Mouse (Mus musculus): ENCODE data around the gene Lgr4. TPM values are rescaled to one million over a fixed set of nuclear protein-coding genes. Genes with fewer than 3 reads are reported as not detected.

Lgr4 gene
- polyA plus RNA-seq, 1 experiment from 2014 or later, result 8.0 TPM

DNA sequence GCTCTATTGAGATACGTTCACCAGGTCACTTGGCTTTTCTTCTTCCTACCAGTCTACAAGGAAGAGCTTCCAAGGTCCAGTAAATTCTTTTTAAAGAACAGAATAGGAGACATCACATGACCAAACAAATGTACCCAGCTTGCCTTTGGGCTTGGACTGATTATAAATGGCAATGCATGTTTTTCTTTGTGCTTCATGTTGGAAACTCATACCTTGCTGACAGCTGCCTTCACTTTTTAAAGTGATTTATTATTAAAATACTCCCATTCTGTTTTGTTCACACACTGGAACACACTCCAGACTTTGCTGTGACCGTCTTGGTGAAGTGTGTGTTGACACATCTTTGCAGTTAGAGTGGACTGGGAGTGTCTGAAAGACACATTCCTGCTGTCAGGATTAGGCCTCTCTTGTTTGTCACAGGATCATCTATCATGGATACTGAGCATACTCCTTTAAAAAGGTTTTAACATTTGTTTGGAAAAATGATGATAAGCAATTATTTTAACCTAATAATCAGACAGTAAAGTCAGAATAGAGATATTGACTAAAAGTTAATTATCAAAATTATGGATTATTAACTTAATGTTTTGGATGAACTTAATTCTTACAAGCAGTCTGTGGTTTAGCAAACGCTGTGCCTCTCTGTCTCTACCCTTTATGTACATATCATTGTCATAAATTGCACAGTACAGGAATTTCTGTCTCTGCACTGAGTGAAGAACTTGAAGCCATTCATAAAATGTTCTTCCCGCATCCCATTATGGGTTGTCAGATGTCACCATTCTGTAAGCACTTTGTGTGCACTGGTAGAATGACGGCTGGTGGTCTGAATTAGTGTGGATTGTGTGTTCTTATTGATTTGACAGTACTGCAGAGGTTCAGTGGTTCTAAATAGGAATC is 125.7 kb downstream of the Lgr4 start:
- no peaks in the 10 kb centered on the region for H3K27me3 ChIP-seq
- WGBS, result 62% methylated on average over 5 of the region's 5 CpGs
- H3K27ac ChIP-seq (replicated peaks), result no peak overlapping the region
- no peak for ATAC-seq (ENCODE audit: low FRiP score, low read depth)
- H3K36me3 ChIP-seq, result no peaks in the 10 kb centered on the region
- H3K4me3 ChIP-seq, result no peak overlapping the region
- H3K4me2 ChIP-seq, result no peak overlapping the region
- no peaks in the 10 kb centered on the region for H3K4me1 ChIP-seq (replicated peaks)
- no peaks in the 10 kb centered on the region for H3K9me3 ChIP-seq
- H3K9ac ChIP-seq, result no peak overlapping the region

DNA sequence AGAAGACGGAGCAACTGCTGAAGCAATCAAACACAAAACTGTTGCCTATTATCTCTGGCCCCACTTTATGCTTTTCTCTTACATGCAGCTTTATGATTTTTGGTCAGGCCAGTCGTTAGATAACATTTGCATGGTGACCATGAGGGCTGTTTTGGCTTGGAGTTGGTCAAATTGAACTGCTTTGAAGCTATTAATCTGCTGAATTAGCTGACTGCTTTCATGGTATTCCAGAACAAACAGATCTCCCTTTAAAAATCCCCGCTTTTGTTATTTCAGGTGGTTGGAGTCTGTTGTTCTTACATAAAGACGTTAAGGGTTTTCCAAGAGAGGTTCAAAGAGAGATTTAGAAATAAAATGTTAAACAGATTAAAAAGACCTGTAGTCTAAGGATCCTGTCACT is 141.0 kb downstream of the Lgr4 start:
- no peak overlapping the region for H3K4me3 ChIP-seq
- no peak for ATAC-seq (ENCODE audit: low FRiP score, low read depth)
- no peak overlapping the region for H3K9ac ChIP-seq
- no peaks in the 10 kb centered on the region for H3K4me1 ChIP-seq (replicated peaks)
- no peaks in the 10 kb centered on the region for H3K9me3 ChIP-seq
- no peaks in the 10 kb centered on the region for H3K27me3 ChIP-seq
- no peaks in the 10 kb centered on the region for H3K36me3 ChIP-seq
- WGBS, result 71% methylated on average over 4 of the region's 4 CpGs
- no peak overlapping the region for H3K27ac ChIP-seq (replicated peaks)
- H3K4me2 ChIP-seq, result no peak overlapping the region

DNA sequence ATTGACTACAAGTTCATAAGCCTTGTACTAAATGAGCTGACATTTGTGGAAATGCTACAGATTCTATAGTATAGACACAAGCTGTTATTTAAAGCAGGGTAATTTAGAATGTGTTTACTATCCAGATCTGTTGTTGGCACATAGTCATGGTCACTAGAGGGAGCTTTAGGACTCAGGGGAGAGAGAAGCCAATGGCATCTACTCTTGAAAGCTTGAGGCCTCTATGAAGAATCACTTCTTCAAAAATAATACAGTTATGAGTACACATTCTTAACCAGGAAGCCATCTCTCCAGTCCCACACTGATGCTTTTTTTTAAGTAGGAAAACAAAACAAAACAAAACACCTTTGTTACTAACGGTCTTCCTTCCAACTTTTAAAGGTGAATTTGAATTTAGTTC is 145.7 kb downstream of the Lgr4 start:
- Histone ChIP-seq H3K4me2 (no peak overlapping the region), H3K9ac (no peak overlapping the region), H3K9me3 (no peaks in the 10 kb centered on the region), H3K27me3 (no peaks in the 10 kb centered on the region), H3K36me3 (no peaks in the 10 kb centered on the region), H3K4me3 (no peak overlapping the region), H3K27ac (replicated peaks) (no peak overlapping the region), H3K4me1 (replicated peaks) (no peaks in the 10 kb centered on the region)
- ATAC-seq (ENCODE audit: low FRiP score, low read depth), result no peak
- WGBS, result 89% methylated on average over 1 of the region's 1 CpGs

Other genes with a start within 250 kb of the Lgr4 start
- 5.1 and 5.3 TPM in 2 replicates for gene Bdnf, start 242.9 kb upstream of the Lgr4 start, polyA plus RNA-seq (2015; fragmentation: Nextera tagmentation; extraction: Ambion mirVana)
- gene Lin7c, start 26.8 kb upstream of the Lgr4 start, polyA plus RNA-seq (2015; fragmentation: Nextera tagmentation; extraction: Ambion mirVana), result 175 and 177 TPM in 2 replicates
- 29.5 and 31.2 TPM in 2 replicates for gene Ccdc34, start 100.2 kb downstream of the Lgr4 start, polyA plus RNA-seq (2015; fragmentation: Nextera tagmentation; extraction: Ambion mirVana)